Mouse (Mus musculus) ES-Bruce4 (cell line): Measurements from ENCODE around the gene Lsm5. TPM values are rescaled to one million over a fixed set of nuclear protein-coding genes. Genes with fewer than 3 reads are reported as not detected.

Experiments
- H3K27ac ChIP-seq: 2 replicates; pipeline ENCODE4 v1.5.1; 2012; ENCODE audit warnings: low read length, inconsistent platforms; ENCODE audit not compliant: insufficient read depth
- H3K27me3 ChIP-seq: 2 replicates; pipeline ENCODE4 v1.6.1; 2012; ENCODE audit warnings: mild to moderate bottlenecking, low read length, inconsistent platforms; ENCODE audit not compliant: control insufficient read depth, poor library complexity, insufficient read depth, severe bottlenecking
- H3K36me3 ChIP-seq: 2 replicates; pipeline ENCODE4 v1.6.1; 2012; ENCODE audit warnings: inconsistent platforms, mild to moderate bottlenecking, low read length, moderate library complexity; ENCODE audit not compliant: control insufficient read depth, poor library complexity, insufficient read depth, severe bottlenecking
- H3K4me1 ChIP-seq: one replicate; pipeline ENCODE4 v1.8.1; 2011; ENCODE audit warnings: low read length; ENCODE audit not compliant: control insufficient read depth, insufficient read depth
- H3K4me3 ChIP-seq: 2 replicates; pipeline ENCODE4 v1.5.1; 2011; ENCODE audit warnings: low read depth, mild to moderate bottlenecking, low read length
- H3K9ac ChIP-seq: 2 replicates; pipeline ENCODE4 v1.6.1; 2012; ENCODE audit warnings: low read depth, mild to moderate bottlenecking, inconsistent platforms; ENCODE audit not compliant: poor library complexity, severe bottlenecking
- H3K9me3 ChIP-seq: replicated peaks from 2 replicates; pipeline ENCODE4 v1.6.1; 2012; ENCODE audit warnings: mild to moderate bottlenecking, low read length, inconsistent platforms; ENCODE audit not compliant: control insufficient read depth, poor library complexity, insufficient read depth, severe bottlenecking
- CTCF ChIP-seq: IDR thresholded peaks from one replicate; pipeline ENCODE4 v1.8.1; 2011; ENCODE audit warnings: low read depth, low read length
- EP300 ChIP-seq: IDR thresholded peaks from 2 replicates; pipeline ENCODE4 v1.6.1; 2011; ENCODE audit warnings: low read depth, low read length; ENCODE audit not compliant: insufficient read depth
- POLR2A ChIP-seq: IDR thresholded peaks from one replicate; pipeline ENCODE4 v1.8.1; 2011; ENCODE audit warnings: low read length; ENCODE audit not compliant: insufficient read depth
- polyA plus RNA-seq: library from polyadenylated mRNA; stranded (reverse); fragments of >200 nt; gene quantifications from 2 replicates; pipeline ENCODE4 v1.2.4, GENCODE M21; 2011; ENCODE audit warnings: low read depth; ENCODE audit not compliant: missing spikeins, insufficient read depth, insufficient read length

Lsm5 gene
- polyA plus RNA-seq, 1 experiment, result 182 TPM

- no peaks in the 10 kb centered on the region for H3K27me3 ChIP-seq
- no peaks in the 10 kb centered on the region for H3K9me3 ChIP-seq
- peak overlapping the region; percentile 91 for H3K4me3 ChIP-seq
- peak overlapping the region; percentile 55 for H3K27ac ChIP-seq
- H3K36me3 ChIP-seq, result no peaks in the 10 kb centered on the region
- TF ChIP-seq POLR2A, result no peak
- TF ChIP-seq CTCF, result no peak
- H3K9ac ChIP-seq, result peak overlapping the region; percentile 73
- H3K4me1 ChIP-seq, result no peaks in the 10 kb centered on the region
These were observed 10.8 kb upstream of the Lsm5 start for GRCm38 (mm10) chr6:56715270-56715666.

- Histone ChIP-seq H3K4me3 (peak within 1 kb of the TSS; percentile 91), H3K9ac (peak within 1 kb of the TSS; percentile 73), H3K27ac (peak within 1 kb of the TSS; percentile 55), H3K36me3 (no peaks in the 10 kb centered on the region), H3K4me1 (no peaks in the 10 kb centered on the region), H3K9me3 (no peaks in the 10 kb centered on the region), H3K27me3 (no peaks in the 10 kb centered on the region)
- TF ChIP-seq CTCF, result peak; percentile 60
- peak; percentile 84 for TF ChIP-seq POLR2A
- TF ChIP-seq EP300, result no peak
These were observed 10.2 kb upstream of the Lsm5 start, which contains the start of gene Avl9 for GRCm38 (mm10) chr6:56714574-56715269. TSS of gene Avl9 (plus strand) at chr6:56714899.

DNA sequence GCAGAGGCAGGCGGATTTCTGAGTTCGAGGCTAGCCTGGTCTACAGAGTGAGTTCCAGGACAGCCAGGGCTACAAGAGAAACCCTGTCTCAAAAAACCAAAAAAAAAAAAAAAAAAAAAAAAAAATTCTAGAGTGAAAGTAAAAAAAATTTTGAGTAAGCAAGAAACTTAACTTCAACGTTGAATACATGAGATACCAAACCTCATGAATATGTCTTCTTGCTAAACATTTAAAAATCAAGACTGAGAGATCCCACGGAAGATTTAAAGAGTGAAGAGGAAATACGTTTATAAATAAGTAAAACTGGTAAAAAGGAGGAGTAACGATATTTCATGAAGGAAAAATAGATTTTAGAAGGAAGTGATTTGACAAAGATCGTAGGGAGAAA lies 9.7 kb upstream of the Lsm5 start:
- no peak overlapping the region for H3K27ac ChIP-seq
- no peak overlapping the region for H3K4me3 ChIP-seq
- H3K9ac ChIP-seq, result no peak overlapping the region
- no peaks in the 10 kb centered on the region for H3K9me3 ChIP-seq
- H3K27me3 ChIP-seq, result no peaks in the 10 kb centered on the region
- no peak for TF ChIP-seq POLR2A
- no peak for TF ChIP-seq EP300
- TF ChIP-seq CTCF, result no peak
- H3K4me1 ChIP-seq, result no peaks in the 10 kb centered on the region
- H3K36me3 ChIP-seq, result no peaks in the 10 kb centered on the region

DNA sequence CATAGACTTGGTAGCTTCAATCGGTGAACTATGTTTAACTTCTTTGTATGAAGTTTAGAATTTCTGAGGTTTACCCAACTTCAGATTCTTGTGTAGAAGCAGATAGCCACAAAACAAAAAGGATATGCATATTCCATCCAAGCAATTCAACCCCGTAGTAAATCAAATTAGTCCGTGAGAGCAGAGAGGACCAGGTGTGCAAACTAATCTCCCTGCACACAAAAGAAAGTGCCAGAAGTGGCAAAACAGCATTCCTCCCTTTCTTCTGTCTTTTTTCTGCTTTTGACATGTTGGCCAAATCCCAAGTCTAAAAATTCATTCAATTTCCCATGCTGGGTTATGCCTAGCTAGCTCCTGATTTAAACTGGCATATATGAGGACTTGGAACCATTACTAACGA lies 12.1 kb downstream of the Lsm5 start:
- no peak overlapping the region for H3K4me3 ChIP-seq
- H3K27ac ChIP-seq, result no peak overlapping the region
- no peak overlapping the region for H3K9ac ChIP-seq
- no peaks in the 10 kb centered on the region for H3K27me3 ChIP-seq
- no peaks in the 10 kb centered on the region for H3K4me1 ChIP-seq
- H3K36me3 ChIP-seq, result no peaks in the 10 kb centered on the region
- no peaks in the 10 kb centered on the region for H3K9me3 ChIP-seq
- TF ChIP-seq POLR2A (no peak), CTCF (no peak), EP300 (no peak)

DNA sequence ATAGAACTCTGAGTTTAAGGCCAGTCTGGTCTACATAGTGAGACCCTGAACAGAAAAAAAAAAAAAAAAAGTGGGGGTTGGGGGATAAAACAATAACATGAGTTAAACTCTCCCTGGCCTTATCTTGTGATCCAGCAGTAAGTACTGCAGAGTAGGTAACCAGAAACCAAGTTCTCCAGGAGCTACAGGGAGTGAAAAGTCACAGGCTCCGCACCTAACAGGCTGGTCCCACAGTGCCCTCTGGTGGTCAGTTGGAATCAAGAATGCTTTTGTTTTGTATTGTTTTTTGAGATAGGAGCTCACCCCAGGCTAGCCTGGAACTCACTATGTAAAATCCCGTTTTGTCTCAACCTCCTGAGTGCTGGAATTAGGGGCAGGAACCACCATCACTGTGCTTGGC lies 13.3 kb downstream of the Lsm5 start:
- Histone ChIP-seq H3K27me3 (no peaks in the 10 kb centered on the region), H3K27ac (no peak overlapping the region), H3K9me3 (no peaks in the 10 kb centered on the region), H3K4me1 (peaks cover 2% of the 10 kb centered on the region), H3K4me3 (no peak overlapping the region), H3K36me3 (no peaks in the 10 kb centered on the region), H3K9ac (no peak overlapping the region)
- TF ChIP-seq CTCF (peak; percentile 81), POLR2A (no peak), EP300 (no peak)

DNA sequence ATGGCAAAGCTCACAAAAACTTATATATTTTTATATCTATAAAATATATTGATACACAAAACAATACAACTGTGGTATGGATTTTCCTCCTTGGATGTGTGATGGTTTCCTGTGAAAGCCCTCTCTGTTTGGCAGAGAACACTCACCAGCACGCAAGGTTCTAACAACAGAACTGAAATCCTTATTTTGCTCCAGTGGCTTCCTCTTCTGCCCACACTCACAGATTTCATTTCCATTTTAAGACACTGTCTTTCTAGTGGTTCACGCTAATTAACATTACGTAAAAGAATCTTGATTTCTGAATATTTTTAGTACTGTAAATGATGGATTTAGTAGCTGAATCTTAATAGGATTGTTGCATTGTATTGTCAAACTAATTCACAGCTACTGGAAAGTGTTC lies 16.3 kb downstream of the Lsm5 start:
- H3K27ac ChIP-seq, result no peak overlapping the region
- no peak overlapping the region for H3K9ac ChIP-seq
- H3K4me3 ChIP-seq, result no peak overlapping the region
- no peak for TF ChIP-seq CTCF
- no peak for TF ChIP-seq POLR2A
- no peak for TF ChIP-seq EP300
- H3K27me3 ChIP-seq, result no peaks in the 10 kb centered on the region
- no peaks in the 10 kb centered on the region for H3K36me3 ChIP-seq
- no peaks in the 10 kb centered on the region for H3K9me3 ChIP-seq
- H3K4me1 ChIP-seq, result peaks cover 2% of the 10 kb centered on the region
